Mouse (Mus musculus) small intestine, adult 2 months (tissue): ENCODE measurements around the gene Gm26602.

Experiments used
- CTCF ChIP-seq: fragments of 200-500 bp; IDR thresholded peaks from 2 replicates; pipeline ENCODE4 v1.5.1; 2012; ENCODE audit warnings: low read depth, mild to moderate bottlenecking, control low read depth, inconsistent platforms, low read length, moderate library complexity, mixed read lengths; ENCODE audit not compliant: insufficient replicate concordance, insufficient read length; ENCODE audit errors: extremely low read depth
- POLR2A ChIP-seq: fragments of 200-500 bp; IDR thresholded peaks from 2 replicates; pipeline ENCODE4 v1.6.1; 2012; ENCODE audit warnings: low read depth, mild to moderate bottlenecking, control low read depth, inconsistent platforms, low read length, moderate library complexity

DNA sequence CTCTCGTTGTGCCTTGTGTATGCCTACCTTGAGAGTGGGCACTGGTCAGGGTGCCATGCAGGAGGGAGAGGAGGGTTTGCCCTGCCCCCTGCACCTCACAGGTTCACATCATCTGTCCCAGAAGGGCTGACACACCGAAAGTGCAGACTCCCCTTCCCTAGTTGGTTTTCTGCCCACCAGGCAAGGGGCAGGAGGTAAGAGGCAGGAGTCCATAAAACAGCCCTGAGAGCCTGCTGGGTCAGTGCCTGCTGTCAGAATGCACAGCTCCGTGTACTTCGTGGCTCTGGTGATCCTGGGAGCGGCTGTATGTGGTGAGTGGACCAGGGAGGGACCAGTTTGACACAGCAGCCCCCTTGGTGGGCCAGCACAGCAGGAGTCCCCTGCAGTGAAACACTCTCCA is 20.0 kb upstream of the Gm26602 start, which contains the start of gene Cfd:
- TF ChIP-seq CTCF (no peak), POLR2A (no peak)
